Mouse (Mus musculus): ENCODE results near the gene Cbr2. TPM values are rescaled to one million over a fixed set of nuclear protein-coding genes. Genes with fewer than 3 reads are reported as not detected.

The Cbr2 gene
- polyA plus RNA-seq (2015; fragmentation: Nextera tagmentation; extraction: Ambion mirVana) = 1.2 and 3.8 TPM in 2 replicates

GRCm38 (mm10) chr11:120731858-120732680 lies at the start of gene Cbr2:
Gene Cbr2, minus strand, starts transcription at chr11:120732114.

GRCm38 (mm10) chr11:120762672-120763041 lies 30.7 kb upstream of the Cbr2 start, which contains the start of gene Hmga1b:
Gene Hmga1b, plus strand, starts transcription at chr11:120762794.

DNA sequence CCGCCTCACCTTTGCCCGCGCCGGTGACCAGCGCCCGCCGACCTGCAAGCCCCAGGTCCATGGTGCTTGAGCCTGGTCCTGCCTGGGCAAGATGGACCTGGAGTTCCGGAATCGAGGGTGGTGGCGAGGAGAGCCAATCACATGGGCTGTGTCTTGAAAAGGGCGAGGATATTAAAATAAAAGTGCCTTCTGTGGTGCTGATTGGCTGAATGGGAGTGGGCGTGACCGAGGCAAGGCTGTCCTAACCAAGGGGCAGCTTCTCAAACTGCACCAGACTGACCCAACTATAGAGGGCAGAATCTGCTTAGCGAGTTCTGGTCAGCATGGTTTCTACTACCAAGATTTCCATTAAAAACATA lies 4.8 kb downstream of the Cbr2 start, which contains the start of gene Dcxr:
Dcxr (minus strand) TSS at position 113 of the 359 bp plus-strand sequence.

DNA sequence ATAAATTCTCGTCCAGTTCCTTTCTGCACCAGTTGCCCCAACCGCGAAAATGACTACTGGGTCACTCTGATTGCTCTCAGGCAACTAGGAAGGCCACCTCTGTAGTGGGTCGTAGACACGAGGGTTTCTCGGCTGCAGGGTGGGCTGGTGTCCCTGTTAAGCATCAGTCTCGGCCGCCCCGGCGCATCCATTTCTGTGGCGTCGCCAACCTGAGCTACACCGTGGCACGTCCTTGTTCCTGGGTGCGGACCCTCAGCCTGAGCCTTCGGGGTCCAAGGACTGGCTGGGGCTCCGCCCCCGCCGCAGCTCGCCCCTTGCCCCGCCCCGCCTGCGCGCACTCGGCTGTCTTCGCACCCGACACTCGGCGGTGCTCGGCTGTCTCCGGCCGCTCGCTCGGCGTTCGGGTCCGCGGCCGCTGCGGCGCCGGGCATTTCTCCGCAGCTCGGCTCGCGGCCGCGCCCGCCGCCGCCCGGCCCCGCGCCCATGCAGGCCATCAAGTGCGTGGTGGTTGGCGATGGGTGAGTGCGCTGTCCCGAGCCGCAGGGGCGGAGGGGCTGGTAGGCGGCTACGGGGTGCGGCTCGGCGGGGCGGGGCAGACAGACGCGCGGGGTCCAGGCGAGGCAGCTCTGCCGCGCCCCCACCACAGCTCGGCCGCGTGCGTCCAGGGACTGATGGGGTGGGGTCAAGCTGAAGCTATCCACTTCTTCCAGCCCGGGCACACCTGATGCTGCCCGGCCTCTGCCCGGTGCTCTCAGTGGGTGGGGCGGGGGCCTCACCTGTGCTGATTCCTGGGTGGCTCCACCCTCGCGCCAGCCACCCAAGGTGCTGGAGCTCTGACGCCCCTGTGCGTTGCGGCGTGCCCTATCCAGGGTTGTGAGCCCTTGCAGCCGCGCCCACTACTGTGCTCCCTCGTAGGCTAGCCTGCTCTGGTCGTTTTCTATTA lies 10.5 kb downstream of the Cbr2 start, which contains the start of gene Rac3:
Rac3 (plus strand) TSS at position 347 of the 943 bp plus-strand sequence.

GRCm38 (mm10) chr11:120713580-120714518 lies 18.1 kb downstream of the Cbr2 start, which contains the start of the genes Cenpx and Lrrc45:
Gene Cenpx, minus strand, starts transcription at chr11:120713738.
Gene Lrrc45, plus strand, starts transcription at chr11:120713925.

Other genes starting within 250 kb of the Cbr2 start
- 99.2 and 107 TPM in 2 replicates for gene Mrpl12, start 247.5 kb downstream of the Cbr2 start, polyA plus RNA-seq (2015; fragmentation: Nextera tagmentation; extraction: Ambion mirVana)
- 16.9 and 18.6 TPM in 2 replicates for gene Slc25a10, start 240.3 kb downstream of the Cbr2 start, polyA plus RNA-seq (2015; fragmentation: Nextera tagmentation; extraction: Ambion mirVana)
- 0.13 TPM in 1 of 2 replicates, not detected in the other for gene Gcgr, start 201.4 kb downstream of the Cbr2 start, polyA plus RNA-seq (2015; fragmentation: Nextera tagmentation; extraction: Ambion mirVana)
- gene Mcrip1, start 182.4 kb downstream of the Cbr2 start, polyA plus RNA-seq (2015; fragmentation: Nextera tagmentation; extraction: Ambion mirVana) = 76.2 and 89.7 TPM in 2 replicates
- not detected in 2 replicates for gene Ppp1r27, start 181.0 kb downstream of the Cbr2 start, polyA plus RNA-seq (2015; fragmentation: Nextera tagmentation; extraction: Ambion mirVana)
- gene P4hb, start 158.9 kb downstream of the Cbr2 start, polyA plus RNA-seq (2015; fragmentation: Nextera tagmentation; extraction: Ambion mirVana) = 206 and 241 TPM in 2 replicates
- 234 and 266 TPM in 2 replicates for gene Arhgdia, start 150.5 kb downstream of the Cbr2 start, polyA plus RNA-seq (2015; fragmentation: Nextera tagmentation; extraction: Ambion mirVana)
- gene Alyref, start 133.7 kb downstream of the Cbr2 start, polyA plus RNA-seq (2015; fragmentation: Nextera tagmentation; extraction: Ambion mirVana) = 381 and 432 TPM in 2 replicates
- gene Anapc11, start 133.7 kb downstream of the Cbr2 start, polyA plus RNA-seq (2015; fragmentation: Nextera tagmentation; extraction: Ambion mirVana) = 120 and 128 TPM in 2 replicates
- 2.7 and 5.2 TPM in 2 replicates for gene Npb, start 123.6 kb downstream of the Cbr2 start, polyA plus RNA-seq (2015; fragmentation: Nextera tagmentation; extraction: Ambion mirVana)
- 48.5 and 54.1 TPM in 2 replicates for gene Pcyt2, start 114.2 kb downstream of the Cbr2 start, polyA plus RNA-seq (2015; fragmentation: Nextera tagmentation; extraction: Ambion mirVana)
- gene Sirt7, start 106.9 kb downstream of the Cbr2 start, polyA plus RNA-seq (2015; fragmentation: Nextera tagmentation; extraction: Ambion mirVana) = 49.4 and 54.1 TPM in 2 replicates
- gene Mafg, start 98.5 kb downstream of the Cbr2 start, polyA plus RNA-seq (2015; fragmentation: Nextera tagmentation; extraction: Ambion mirVana) = 40.0 and 41.2 TPM in 2 replicates
- gene Pycr1, start 88.3 kb downstream of the Cbr2 start, polyA plus RNA-seq (2015; fragmentation: Nextera tagmentation; extraction: Ambion mirVana) = 3.5 and 5.2 TPM in 2 replicates
- gene Myadml2, start 84.0 kb downstream of the Cbr2 start, polyA plus RNA-seq (2015; fragmentation: Nextera tagmentation; extraction: Ambion mirVana) = 0.23 and 0.29 TPM in 2 replicates
- not detected in 2 replicates for gene Notum, start 70.9 kb downstream of the Cbr2 start, polyA plus RNA-seq (2015; fragmentation: Nextera tagmentation; extraction: Ambion mirVana)
- 60.0 and 64.9 TPM in 2 replicates for gene Aspscr1, start 59.1 kb downstream of the Cbr2 start, polyA plus RNA-seq (2015; fragmentation: Nextera tagmentation; extraction: Ambion mirVana)
- gene Cenpx, start 18.4 kb downstream of the Cbr2 start, polyA plus RNA-seq (2015; fragmentation: Nextera tagmentation; extraction: Ambion mirVana) = 143 and 147 TPM in 2 replicates
- 12.3 and 13.8 TPM in 2 replicates for gene Lrrc45, start 18.2 kb downstream of the Cbr2 start, polyA plus RNA-seq (2015; fragmentation: Nextera tagmentation; extraction: Ambion mirVana)
- gene Rac3, start 10.6 kb downstream of the Cbr2 start, polyA plus RNA-seq (2015; fragmentation: Nextera tagmentation; extraction: Ambion mirVana) = 3.1 and 3.6 TPM in 2 replicates
- 9.0 and 14.8 TPM in 2 replicates for gene Dcxr, start 4.8 kb downstream of the Cbr2 start, polyA plus RNA-seq (2015; fragmentation: Nextera tagmentation; extraction: Ambion mirVana)
- gene Hmga1b, start 30.7 kb upstream of the Cbr2 start, polyA plus RNA-seq (2015; fragmentation: Nextera tagmentation; extraction: Ambion mirVana) = 3.8 and 5.0 TPM in 2 replicates
- gene Rfng, start 52.1 kb upstream of the Cbr2 start, polyA plus RNA-seq (2015; fragmentation: Nextera tagmentation; extraction: Ambion mirVana) = 11.9 and 13.8 TPM in 2 replicates
- 73.2 and 75.4 TPM in 2 replicates for gene Gps1, start 52.2 kb upstream of the Cbr2 start, polyA plus RNA-seq (2015; fragmentation: Nextera tagmentation; extraction: Ambion mirVana)
- 58.0 and 60.3 TPM in 2 replicates for gene Dus1l, start 64.3 kb upstream of the Cbr2 start, polyA plus RNA-seq (2015; fragmentation: Nextera tagmentation; extraction: Ambion mirVana)
- gene Fasn, start 92.4 kb upstream of the Cbr2 start, polyA plus RNA-seq (2015; fragmentation: Nextera tagmentation; extraction: Ambion mirVana) = 7.5 and 8.1 TPM in 2 replicates
- gene Ccdc57, start 200.8 kb upstream of the Cbr2 start, polyA plus RNA-seq (2015; fragmentation: Nextera tagmentation; extraction: Ambion mirVana) = 2.4 and 3.1 TPM in 2 replicates
- 30.7 and 31.2 TPM in 2 replicates for gene Slc16a3, start 216.4 kb upstream of the Cbr2 start, polyA plus RNA-seq (2015; fragmentation: Nextera tagmentation; extraction: Ambion mirVana)